Mouse (Mus musculus) lung, adult 18-20 months (tissue): ENCODE data around the gene Atp13a2.

Source experiments
- DNase-seq, 2 experiments: peaks; one replicate each; pipeline ENCODE4 v3.0.0; 2022; ENCODE audit warnings: mixed read lengths in 2 of 2

Atp13a2 gene

DNA sequence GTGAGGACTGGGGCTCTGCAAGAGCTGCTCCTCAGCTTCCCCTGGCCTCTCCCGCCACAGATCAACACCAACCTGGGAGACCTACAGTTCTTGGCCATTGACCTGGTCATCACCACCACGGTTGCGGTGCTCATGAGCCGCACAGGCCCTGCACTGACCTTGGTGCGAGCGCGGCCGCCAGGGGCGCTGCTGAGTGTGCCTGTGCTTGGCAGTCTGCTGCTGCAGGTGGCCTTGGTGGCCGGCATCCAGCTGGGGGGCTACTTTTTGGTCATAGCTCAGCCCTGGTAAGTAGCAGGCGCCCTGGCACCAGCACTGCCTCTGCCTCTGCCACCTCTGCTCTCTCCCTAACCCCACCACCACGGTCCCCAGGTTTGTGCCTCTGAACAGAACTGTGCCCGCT lies 19.3 kb downstream of the Atp13a2 start:
- DNase-seq = no peak

DNA sequence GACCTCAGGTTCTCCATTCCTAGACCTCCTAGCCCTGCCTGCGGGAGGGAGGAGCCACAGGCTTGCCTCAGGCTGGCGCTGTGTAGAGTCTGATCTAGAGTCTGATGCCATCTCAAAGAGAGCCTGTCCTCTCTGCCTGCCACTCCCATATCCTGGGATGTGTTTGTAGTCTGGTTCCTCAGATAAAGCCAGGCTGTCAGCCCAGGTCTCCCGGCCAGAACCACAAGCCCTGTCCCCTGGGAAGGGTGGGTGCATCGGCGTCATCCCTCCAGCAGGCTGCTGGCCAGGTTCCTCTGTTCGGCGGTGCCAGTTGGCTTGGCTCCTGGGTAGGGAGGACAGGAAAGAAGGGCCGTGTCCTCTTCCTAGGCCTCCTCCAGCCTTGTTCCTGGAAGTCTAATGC lies 21.4 kb downstream of the Atp13a2 start:
- peak; percentile 82 to 88 for DNase-seq

DNA sequence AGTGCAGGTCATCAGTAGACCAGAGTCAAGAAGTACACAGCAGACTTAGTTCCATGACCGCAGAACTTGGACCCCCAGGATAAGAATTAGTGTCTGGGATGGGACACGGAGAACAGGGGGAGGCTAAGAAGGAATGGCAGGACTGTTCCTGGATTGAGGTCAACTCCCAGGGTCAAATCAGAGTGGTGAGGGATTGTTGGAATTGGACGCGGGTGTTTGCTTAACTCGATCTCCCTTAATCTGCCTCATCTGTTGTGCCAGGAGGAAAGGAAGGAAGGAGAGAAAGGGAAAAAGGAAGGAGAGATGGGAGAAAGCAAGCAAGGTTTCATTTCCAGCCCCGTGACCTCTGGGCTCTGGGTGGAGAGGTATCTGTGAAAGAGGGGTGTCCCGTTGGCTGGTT lies 23.4 kb downstream of the Atp13a2 start, which contains the start of gene Mfap2:
Gene Mfap2, plus strand, starts transcription at position 301 of the 400 bp plus-strand sequence.
- no peak for DNase-seq

DNA sequence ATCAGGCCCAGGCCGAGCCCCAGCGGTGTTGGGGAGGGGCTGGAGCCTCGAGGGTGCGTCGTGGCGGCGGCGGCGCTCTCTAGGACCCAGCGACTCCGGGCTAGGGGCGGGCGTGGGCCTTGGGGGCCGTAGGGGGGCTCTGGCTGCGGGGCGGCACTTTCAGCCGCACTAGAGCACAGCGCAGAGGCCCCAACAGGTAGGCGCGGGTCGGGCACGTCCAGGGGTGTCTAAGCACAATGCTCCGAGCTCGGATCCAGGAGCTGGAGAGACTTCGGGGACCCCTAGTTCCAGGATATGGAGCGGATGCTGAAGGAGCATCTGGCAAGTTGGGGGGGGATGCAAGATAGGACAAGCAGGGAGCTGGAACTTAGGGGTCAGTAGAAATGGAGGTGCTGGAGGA lies 23.9 kb downstream of the Atp13a2 start:
- DNase-seq = peak in 1 of 2 experiments; percentile 43

DNA sequence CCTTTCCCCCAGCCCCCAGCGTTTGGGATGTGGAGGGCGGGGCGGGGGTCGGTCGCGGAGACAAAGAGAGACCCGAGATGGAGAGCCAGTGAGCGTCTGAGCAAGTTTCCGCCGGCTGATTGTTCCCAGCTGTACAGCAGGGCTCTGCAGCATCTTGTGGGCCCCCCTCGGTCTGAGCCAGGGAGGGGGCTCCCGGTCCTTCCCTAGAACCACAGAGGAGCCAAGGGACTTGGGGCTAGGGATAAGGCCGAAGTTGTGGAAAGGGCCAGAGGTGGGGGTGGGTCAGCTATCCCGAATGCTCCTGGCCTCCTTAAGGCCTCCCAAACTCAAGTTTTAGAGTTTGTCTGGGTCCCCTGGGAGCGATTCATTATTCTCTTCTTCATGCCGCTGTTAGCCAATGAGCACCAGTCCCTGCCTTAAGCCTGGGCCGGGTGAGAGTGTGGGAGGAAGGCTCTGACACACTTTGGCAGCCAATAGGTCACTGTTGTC lies 24.3 kb downstream of the Atp13a2 start:
- DNase-seq = peak in 1 of 2 experiments; percentile 42

DNA sequence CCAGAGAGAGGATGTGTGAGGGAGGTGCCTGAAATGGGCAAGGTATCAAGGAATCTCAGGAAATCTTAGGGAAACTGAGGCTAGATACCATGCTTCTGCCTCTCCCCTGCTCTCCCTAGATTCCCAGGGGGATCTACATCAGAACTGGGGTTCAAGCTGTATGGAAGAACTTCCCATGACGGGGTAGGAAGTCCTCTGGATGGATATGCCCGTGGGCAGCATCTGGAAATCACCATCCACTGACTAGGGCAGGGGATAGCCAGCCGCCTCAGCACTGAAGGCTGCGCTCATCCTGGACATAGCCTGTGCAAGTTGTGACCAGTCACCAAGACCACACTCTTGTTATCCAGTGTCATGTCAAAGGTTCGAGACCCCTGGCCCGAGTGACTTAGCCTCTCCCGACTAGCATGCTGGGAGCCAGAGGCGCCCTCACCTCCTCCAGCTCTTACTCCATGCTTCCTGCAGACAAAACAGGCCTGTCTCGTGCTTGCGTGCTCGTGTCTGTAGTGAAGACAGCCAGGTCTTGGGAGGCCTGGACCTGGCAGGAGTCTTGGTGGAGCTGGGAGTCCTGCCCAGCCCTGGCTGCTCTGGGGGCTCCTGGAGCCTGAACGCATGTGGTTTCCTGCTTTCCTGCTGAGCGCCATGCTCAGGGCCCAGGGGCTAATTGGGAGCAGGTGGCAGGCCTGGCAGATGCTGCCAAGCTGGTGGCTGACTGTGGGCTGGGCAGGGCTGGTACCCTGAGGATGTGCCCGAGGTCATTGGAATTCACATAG lies 25.1 kb downstream of the Atp13a2 start:
- DNase-seq = no peak

DNA sequence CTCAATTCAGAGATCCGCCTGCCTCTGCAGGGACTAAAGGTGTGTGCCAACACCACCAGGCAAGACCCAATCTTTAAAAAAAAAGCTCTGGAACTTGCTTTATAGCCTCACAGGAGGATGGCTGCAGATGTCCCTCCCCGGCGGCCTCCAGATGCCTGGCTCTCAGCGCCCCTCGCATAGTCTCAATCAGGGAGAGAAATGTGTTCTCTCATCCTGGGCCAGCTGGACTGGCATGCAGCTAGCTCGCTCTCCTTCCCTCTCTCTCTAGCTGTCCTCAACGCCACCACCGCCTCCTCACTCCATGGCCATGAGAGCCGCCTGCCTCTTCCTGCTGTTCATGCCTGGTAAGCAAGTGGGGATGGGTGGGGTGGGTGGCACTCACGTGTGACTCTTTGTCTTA lies 25.9 kb downstream of the Atp13a2 start:
- no peak for DNase-seq

DNA sequence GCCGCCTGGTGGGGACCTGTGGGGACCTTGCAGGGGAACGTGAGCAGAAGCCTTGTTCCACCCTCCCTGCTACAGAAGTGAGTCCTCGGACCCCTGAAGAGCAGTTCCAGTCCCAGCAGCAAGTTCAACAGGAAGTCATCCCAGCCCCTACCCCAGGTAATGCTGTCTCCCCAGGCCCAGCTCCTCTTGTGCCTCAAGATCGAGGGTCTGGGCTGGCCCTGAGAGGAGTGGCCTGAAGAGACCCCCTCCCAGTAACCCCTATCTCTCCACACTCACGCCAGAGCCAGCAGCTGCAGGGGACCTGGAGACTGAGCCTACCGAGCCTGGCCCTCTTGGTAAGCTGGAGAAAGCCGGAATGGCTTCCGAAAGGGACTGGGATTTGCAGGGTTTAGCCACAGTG lies 27.4 kb downstream of the Atp13a2 start:
- DNase-seq = no peak

DNA sequence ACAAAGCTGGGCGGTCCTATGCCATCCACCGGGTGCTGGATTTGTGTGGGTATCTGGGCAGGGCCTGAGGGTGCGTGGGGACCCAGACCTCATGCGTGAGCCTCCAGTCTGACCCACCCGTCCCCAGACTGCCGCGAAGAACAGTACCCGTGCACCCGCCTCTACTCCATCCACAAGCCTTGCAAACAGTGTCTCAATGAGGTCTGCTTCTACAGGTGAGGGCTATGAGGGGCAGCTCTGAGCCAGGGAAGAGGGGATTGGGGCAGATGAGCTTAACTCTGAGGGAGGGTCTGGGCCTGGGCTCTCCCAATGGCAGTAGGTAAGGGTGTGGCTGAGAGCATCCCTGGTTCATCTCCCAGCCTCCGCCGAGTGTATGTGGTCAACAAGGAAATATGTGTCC lies 28.2 kb downstream of the Atp13a2 start:
- no peak for DNase-seq

DNA sequence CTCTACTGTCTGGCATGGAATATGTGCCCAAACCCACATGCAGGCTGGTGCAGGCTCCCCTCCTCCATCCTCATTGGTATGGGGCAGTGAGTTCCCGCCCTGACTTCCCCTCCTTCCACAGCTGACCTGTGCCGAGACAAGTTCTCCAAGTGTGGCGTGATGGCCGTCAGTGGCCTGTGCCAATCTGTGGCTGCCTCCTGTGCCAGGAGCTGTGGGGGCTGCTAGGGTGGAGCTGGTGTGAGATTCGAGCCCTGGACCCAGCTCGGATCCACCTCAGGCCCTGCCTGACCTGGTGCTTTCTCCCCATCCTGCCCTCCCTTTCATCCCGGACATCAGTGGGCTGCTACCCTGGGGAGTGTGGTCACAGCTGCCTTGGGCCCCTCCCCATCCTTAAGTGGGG lies 28.7 kb downstream of the Atp13a2 start:
- DNase-seq = peak; percentile 40 to 44

DNA sequence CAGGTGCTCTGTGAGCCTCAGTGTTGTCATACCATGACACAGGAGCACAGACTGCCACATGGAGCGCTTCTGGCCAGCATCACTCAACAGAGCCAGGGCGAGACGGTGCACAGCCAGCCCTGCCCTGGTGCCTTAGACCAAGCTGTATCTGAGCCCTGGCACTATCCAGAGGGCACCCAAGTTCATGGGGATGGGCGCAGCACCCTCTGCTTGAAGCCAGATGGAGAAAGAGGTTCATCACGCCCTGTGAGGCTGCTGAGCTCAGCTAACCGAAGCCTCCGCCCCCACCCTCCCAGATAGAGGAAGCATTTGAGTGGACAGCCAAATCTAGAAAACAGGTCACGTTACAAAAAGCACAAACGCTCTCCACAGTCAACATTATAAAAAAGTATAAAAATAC lies 29.6 kb downstream of the Atp13a2 start:
- no peak for DNase-seq

DNA sequence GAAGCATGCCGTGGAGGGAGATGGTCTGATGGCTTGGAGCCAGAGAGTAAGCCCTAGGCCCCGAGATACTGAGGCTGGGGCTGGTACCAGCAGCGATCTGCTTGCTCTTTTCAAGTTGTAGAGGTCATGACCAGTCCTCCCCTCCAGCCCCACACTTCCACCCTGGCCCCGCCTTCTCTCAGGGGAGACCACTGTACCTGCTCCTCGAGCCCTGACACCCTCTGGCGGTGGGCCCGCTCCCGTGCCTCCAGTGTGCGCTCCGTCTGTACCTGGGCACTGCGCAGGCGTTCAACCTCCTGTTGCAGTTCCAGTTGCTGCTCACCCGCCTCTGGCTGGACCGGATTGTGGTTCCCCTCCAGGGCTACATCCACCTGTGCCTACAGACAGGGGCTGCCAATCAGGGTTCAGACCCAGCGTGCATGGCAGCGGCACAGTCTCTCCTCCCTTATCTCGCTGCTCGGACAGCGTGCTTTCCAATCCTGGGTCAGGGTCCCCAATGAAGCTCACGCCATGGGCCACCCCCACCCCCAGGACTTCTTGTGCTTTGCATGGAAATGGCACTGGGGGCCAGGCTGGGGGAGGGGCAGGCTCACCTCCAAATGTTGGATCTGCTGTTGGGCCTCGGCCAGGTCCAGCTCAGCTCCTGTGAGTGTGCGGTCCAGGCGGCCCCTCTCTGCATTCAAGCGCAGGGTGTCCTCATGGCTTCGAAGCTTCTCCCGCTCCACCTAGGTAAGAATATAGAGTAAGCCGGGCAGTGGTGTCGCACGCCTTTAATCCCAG lies 31.2 kb downstream of the Atp13a2 start:
- no peak for DNase-seq

DNA sequence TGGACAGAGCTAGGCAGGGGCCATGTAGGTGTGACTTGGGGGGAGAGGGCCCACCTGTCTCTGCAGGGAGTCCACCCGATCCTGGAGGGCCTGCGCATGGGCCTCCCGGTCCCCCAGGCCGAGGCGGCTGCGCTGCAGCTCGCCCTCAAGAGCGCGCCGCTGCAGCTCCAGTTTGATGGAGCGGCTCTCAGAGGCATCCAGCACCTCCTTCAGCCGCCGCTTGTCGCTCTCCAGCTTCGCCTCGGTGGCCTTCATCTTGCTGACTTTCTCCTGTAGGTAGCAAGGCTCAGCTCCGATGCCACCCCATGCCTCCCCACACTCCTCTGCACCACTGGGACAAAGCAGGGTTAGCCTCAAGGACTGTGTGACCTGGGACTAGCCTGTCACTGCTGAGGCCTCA lies 33.5 kb downstream of the Atp13a2 start:
- DNase-seq = no peak

DNA sequence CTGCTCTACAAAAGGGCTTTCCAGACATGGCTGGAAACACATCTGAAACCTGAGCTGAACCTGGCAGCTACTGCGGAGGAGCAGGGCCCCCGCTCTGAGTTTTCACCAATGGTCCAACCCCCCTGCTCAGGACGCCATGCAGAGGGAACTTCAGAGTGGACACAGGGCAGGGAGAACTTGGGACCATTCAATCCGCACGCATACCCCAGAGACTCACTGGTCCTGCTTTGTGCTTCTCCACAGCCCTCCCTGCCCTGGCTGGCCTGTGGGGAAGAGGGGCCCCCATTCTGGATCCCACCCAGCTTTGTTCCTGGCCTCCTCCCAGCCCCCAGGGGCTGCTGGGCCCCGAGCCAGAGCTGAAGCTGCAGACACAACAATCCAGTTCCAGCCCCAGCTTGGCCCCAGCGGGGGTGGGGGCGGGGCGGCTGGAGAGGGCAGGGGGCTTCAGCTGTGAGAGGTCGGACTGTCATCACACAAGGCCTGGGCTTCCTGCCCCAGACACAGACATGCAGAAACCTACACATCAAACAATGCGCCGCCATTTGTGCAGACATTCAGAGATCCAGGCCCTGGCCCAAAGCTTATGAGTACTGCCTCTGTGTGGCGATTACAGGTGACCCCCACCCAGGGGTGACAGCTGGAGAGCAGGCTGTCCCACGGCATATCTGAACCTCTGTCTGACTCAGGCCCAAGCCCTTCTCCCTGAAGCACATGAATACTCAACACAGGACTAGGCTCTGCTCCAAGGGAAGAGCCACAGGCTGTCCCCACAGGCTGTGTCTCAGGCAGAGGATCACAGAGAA lies 34.3 kb downstream of the Atp13a2 start:
- peak in 1 of 2 experiments; percentile 33 for DNase-seq

DNA sequence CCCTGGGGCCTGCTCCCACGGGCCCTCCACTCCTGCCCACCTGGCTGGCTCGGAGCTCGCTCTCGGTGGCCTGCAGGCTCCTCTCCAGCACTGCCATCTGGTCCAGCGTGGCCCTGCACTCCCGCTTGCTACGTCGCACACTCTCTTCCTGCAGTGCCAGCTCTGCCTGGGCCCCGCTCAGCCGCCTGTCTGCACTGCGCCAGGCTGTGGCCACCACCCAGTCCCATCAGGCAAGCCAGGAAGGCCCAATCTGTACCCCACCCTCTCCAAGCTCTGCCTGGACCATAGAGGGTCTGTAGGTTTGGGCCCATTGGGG lies 34.9 kb downstream of the Atp13a2 start:
- no peak for DNase-seq

DNA sequence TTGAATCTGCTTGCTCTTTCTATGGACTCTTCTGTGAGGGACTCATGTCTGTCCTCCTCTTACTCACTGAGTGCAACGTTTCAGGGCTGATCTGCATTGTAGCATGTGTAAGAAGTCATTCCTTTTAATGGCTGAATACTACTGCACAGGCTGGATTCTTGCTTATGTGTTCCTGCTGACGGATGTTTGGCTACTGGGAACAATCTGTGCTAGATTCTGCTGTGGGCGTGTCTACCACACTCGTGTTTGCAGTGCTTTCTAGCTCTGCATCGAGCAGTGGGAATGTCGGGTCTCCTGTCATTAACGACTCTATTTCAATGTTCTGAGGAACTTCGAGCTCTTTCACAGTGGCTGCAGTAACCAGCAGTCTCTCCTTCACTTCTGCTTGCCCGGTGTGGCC lies 37.4 kb downstream of the Atp13a2 start:
- peak in 1 of 2 experiments; percentile 40 for DNase-seq

DNA sequence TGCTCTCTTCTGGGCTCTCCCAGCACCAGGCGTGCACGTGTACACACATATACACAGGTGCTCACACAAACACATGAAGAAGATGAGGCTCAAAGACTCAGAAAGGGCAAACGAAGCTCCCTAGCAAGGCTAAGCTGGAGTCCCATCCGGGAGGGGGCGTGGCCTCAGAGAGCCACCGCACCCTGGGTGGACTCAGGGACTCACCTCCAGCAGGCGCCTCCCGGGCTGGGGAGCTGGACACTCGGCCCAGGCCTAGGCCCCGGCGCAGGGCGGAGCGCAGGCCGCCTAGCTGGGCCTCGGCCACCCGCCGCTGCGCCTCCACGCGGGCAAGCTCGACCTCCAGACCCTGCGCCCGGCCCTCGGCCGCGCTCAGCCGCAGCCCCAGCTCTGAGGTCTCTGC lies 38.3 kb downstream of the Atp13a2 start:
- DNase-seq = no peak

DNA sequence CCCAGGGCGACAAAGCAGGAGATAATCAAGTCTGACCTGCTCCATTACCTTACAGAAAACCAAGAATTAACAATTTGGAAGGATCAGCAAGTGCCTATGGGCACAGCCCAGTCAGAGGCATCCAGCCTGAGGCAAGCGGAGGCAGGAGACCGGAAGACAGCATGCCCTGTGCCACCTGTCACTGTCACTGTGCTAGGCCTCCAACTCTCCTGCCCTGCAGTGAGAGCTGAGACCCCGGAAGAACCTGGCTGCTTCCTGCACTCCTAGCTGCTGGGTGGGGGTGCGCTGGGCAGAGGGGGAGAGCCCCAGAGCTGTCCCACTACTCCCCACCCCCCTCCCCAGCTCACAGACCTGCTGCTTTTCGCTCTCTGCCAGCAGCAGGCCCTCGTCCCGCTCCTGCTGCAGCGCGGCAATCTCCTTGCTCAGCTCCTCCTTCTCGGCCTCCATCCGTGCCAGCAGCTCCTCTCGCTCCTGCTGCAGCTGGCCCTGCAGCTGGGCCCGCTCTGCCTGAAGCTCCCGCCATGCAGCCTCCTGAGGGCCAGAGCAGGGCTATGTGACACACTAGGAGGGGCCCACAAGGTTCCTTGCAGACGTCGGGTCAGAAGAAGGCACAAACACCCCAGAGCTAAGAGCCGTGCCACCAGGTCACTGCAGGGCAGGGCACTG lies 44.0 kb downstream of the Atp13a2 start:
- no peak for DNase-seq

DNA sequence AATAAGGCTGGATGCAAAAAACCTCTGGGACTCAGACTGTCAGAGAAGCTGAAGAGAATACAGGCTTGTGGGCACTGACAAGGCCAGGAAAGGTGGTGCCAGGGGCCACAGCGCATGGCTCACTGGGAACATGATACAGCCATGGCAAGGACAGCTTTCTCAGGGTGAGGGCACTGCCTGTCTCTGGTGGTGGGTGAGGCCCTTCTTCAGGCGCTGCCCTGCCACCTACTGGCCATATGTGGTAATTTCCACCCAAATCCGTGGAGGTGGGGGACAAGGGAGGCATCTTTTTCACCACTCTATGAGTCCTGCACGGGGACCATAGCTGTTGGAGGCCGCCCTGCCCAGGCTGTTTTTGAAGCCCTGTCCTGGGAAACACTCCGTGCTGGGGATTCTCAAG lies 45.1 kb downstream of the Atp13a2 start:
- DNase-seq = peak; percentile 71 to 81

DNA sequence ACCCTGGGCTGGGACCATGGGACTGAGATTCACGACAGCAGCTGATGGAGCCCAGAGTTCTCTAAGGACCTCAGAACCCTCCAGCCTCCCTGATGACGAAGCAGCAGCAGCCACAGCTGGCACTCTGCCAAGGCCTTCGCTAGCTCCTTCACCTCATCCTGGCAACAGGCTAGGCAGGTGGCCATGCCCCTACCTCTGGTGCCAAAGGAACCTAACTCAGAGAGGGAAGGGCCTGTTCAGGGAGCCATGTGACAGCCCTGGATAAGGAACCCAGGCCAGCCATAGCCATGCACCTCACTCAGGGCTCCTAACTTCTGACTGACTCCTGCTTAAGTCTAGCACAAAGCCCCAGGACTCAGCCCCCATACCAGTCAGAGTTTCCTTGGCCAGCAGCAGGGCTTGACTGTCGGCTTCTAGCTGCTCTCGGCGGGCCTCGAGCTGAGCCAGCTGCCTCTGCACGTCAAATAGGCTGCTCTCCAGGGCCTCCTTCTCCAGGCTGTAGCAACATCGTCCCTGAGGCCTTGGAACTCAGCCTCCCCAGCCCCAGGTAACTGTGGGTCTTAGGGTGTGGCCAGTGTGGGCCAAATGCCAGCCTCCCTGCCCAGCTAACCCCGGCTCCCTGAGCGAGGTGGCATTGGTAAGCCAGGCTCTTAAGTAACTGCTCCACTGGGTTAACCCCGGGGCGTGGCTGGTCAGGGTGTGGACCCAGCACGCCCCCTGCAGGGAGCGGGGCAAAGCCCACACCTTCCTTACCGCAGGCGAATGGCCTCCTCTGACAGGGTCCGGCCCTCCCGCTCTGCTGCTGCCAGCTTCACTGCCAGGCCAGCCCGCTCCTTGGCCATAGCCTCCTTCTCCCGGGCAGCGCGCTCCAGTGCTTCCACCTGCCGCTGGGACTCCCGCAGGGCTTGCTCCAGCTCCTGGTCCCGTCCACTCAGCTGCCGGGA lies 47.2 kb downstream of the Atp13a2 start:
- peak; percentile 84 to 90 for DNase-seq

DNA sequence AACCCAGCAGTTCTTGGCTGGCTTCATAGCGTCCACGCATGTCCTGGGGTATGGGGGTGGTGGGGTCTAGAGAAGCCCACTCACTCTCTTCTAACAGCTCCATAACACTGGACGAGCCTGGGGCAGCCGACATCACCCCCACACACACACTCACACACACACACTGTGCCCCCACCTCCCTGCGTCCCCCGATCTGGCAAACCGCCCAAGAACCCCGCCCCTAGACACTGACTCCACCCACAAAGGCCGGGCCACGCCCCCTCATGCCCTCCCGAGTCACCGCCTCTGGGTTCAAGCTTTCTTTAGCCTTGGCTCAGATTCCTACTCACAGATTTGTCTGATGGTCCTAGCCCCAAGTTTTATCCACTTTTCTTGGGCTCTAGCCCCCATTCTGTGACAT lies 54.4 kb downstream of the Atp13a2 start:
- no peak for DNase-seq

DNA sequence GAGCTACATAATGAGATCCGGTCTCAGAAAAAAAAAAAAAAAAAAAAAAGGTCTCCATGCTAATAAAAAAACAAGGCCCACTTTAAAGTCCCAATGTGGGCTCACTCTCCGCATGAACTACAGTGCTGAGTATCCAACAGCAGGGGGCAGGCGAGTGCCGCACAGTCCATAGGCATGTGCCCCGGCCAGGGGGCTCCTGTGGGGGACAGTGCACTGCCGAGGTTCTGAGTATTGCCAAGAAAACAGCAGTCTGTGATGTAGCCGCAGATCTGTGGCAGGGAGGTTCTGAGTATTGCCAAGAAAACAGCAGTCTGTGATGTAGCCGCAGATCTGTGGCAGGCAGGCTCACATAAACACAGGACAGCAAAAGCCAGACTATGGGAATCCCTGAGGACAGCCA lies 58.1 kb downstream of the Atp13a2 start:
- DNase-seq = peak in 1 of 2 experiments; percentile 57
